Mouse (Mus musculus) kidney, postnatal 25 days (tissue): ENCODE measurements around the gene Pmpca.

ENCODE experiments used
- DNase-seq, 2 experiments: peaks; one replicate each; pipeline ENCODE4 v3.0.0; 2021; ENCODE audit warnings: mixed read lengths in 2 of 2

Gene Pmpca

GRCm38 (mm10) chr2:26434791-26435572 is 45.8 kb downstream of the Pmpca start:
- DNase-seq: peak; percentile 66 to 86

GRCm38 (mm10) chr2:26437221-26437620 is 48.1 kb downstream of the Pmpca start:
- DNase-seq: no peak

DNA sequence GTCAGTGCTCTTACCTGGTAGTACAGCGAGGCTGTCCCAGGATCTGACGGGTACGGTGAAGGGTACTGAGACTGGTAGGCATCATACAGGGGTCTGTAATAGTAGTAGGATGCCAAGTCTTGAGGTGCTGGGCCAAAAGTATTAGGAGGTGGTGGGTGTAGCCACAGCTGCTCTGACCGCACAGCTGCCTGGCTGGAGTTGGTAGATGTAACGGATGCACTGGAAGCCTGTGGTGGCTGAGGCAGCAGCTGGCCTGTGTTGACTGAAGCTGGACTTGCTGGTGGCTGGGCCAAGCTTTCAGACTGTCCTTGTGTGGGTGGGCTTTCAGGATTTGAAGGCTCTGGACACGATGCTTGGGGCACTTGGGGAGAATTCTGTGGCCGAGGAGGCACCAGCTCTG is 49.2 kb downstream of the Pmpca start:
- no peak for DNase-seq

DNA sequence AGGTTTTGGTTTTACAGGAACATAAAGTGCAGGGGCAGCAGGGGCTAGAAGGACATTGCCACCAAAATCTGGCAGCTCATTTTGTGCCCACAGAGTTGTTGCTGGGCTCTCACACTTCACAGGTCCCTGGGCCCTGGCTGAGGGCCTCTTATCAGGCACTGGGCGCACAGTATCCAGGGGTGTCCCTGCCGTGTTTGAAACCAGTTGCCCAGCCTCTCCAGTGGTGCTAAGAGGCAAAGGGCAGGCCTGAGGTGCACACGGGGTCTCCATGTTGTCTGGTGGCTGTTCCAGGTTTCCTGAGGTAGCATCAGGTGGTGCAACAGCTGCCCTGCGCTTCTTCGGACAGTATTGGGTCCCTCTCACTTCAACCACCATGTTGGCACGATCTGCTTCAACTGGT is 50.5 kb downstream of the Pmpca start:
- DNase-seq: no peak

- no peak for DNase-seq
Observed at GRCm38 (mm10) chr2:26441261-26441660, 52.1 kb downstream of the Pmpca start.

DNA sequence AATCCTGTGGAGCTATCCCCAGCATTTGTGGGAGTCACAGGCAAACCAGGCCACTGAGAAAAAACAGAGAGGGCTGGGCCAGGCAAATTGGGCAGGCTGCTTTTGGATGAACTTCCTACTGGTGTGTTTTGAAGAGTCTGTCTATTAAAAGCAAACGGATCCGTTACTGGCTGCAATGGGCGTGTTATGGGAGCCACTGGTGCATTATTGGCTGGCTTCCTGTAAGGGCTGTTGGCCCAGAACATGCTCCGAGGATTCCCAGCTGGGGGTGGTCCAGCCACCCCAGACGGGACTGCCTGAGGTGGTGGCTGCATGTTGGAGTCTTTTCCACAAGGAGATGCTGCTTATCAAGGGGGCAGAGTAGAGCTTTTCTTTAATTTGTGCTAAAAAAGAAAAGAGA is 52.5 kb downstream of the Pmpca start:
- DNase-seq: no peak

- no peak for DNase-seq
Observed at GRCm38 (mm10) chr2:26442843-26443242, 53.7 kb downstream of the Pmpca start.

DNA sequence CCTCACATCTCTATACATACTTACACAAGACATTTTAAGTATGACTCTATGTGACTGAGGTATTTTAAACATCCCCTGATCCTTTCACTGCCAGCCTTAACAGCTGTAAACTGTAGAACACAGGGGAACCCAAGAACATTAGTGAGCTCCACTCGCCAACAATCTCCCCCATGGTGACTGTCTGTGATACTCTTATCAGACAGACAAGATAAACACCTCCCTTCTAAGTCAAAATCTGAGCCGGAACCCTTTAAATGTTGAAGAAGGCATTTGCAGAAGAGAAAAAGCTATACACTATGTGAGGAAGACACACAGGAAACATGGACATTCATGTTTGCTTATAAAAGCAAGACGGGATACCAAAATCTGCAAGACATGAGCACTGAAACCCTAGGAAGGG is 54.7 kb downstream of the Pmpca start:
- DNase-seq: no peak

- no peak for DNase-seq
Observed at GRCm38 (mm10) chr2:26444368-26444767, 55.2 kb downstream of the Pmpca start.

- DNase-seq: peak; percentile 100
Observed at GRCm38 (mm10) chr2:26444946-26445665, 56.0 kb downstream of the Pmpca start, which contains the start of gene Sec16a. Gene Sec16a (minus strand): TSS chr2:26445216.

GRCm38 (mm10) chr2:26445666-26446445 is 56.7 kb downstream of the Pmpca start:
- DNase-seq: peak; percentile 93 to 98

GRCm38 (mm10) chr2:26446671-26447070 is 57.5 kb downstream of the Pmpca start:
- DNase-seq: no peak
